Mouse (Mus musculus) brown adipose tissue, adult 24 weeks (tissue): ENCODE results near the gene Zmiz1. TPM values are rescaled to one million over a fixed set of nuclear protein-coding genes. Genes with fewer than 3 reads are reported as not detected.

ENCODE experiments used
- H3K27ac ChIP-seq: fragments of 200-500 bp; replicated peaks from 2 replicates; pipeline ENCODE4 v1.5.1; 2012; ENCODE audit warnings: low read depth, mild to moderate bottlenecking, low read length
- H3K4me1 ChIP-seq: fragments of 200-500 bp; 2 replicates; pipeline ENCODE4 v1.6.1; 2012; ENCODE audit warnings: low read length, mixed read lengths; ENCODE audit not compliant: control insufficient read depth, insufficient read depth, insufficient read length
- H3K4me3 ChIP-seq: fragments of 200-500 bp; 2 replicates; pipeline ENCODE4 v1.5.1; 2012; ENCODE audit warnings: low read depth, mild to moderate bottlenecking, low read length, moderate library complexity; ENCODE audit not compliant: insufficient read depth
- polyA plus RNA-seq: library from polyadenylated mRNA; stranded (reverse); fragments of >200 nt; gene quantifications from 2 replicates; pipeline ENCODE4 v1.2.4, GENCODE M21; 2012; ENCODE audit not compliant: missing spikeins, insufficient read depth, insufficient read length

Gene Zmiz1
- polyA plus RNA-seq, 1 experiment, result 17.0 TPM

DNA sequence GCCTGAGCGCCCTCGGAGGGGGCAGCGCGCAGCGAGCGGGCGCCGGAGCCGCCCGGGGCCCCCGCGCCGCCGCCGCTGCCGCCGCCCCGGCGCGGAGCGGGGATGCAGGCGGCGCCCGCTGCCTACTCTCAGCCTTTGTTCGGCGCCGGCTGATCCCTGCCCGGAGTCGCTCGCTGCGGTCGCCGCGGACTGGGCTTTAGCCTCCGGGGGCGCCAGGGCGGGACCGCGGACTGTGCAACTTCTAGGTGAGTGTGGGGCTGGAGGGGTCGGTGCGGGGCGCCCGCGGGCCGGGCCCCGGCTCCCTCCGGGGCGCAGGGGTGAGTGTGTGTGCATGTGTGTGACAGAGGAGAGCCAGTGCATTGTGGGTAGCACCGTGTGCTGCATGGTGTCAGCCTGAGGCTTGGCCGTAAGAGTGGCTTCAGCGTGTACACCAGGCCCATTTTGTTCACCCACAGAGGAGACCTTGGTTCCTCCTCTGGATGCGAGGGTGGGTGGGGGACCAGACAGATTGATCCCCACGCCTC lies 149.0 kb downstream of the Zmiz1 start:
- H3K4me3 ChIP-seq, result peak overlapping the region; percentile 65
- 0 out of 2 replicates have a peak overlapping the region, but pooled peaks have one; percentile 42 for H3K27ac ChIP-seq
- peaks cover 40% of the 10 kb centered on the region for H3K4me1 ChIP-seq

DNA sequence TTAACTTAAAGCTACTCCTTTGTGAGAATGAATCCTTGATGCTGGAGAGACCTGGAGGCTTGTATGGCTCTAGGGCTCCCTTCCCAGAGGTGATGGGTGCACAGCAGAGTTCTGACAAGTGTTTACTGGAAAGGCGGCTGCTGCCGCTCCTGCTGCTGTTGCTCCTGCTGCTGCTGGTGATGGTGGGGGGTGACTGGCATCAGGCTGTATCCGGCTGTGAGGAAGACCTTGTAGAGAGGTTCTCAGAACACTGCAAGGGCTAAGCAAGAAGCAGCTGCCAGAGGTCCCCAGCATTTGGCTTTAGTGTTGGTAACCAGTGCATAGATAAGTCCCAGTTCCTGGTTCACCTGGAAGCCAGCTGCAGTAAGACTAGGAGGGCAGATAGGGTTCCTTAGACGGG lies 149.6 kb downstream of the Zmiz1 start:
- peak overlapping the region; percentile 65 for H3K4me3 ChIP-seq
- peak overlapping the region; percentile 42 for H3K27ac ChIP-seq
- H3K4me1 ChIP-seq, result peaks cover 36% of the 10 kb centered on the region

DNA sequence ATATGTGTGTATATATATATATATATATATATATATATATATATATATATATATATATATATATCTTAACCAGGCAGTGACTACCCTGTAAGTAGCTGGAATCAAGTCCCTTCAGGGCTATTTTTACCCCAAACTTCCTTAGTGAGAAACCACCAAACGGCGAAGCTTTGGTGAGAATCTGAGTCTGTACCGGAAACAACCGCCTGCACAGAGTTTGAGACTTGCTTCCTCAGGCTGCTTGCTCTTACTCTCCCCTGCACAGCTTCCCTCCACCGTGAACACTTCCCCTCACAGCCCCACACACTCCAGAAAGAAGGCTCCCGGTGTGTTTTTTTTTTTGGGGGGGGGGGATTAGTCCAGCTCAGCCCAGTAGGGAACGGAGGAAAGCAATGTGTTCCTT lies 150.4 kb downstream of the Zmiz1 start:
- peaks cover 36% of the 10 kb centered on the region for H3K4me1 ChIP-seq
- H3K27ac ChIP-seq, result no peak overlapping the region
- H3K4me3 ChIP-seq, result no peak overlapping the region

DNA sequence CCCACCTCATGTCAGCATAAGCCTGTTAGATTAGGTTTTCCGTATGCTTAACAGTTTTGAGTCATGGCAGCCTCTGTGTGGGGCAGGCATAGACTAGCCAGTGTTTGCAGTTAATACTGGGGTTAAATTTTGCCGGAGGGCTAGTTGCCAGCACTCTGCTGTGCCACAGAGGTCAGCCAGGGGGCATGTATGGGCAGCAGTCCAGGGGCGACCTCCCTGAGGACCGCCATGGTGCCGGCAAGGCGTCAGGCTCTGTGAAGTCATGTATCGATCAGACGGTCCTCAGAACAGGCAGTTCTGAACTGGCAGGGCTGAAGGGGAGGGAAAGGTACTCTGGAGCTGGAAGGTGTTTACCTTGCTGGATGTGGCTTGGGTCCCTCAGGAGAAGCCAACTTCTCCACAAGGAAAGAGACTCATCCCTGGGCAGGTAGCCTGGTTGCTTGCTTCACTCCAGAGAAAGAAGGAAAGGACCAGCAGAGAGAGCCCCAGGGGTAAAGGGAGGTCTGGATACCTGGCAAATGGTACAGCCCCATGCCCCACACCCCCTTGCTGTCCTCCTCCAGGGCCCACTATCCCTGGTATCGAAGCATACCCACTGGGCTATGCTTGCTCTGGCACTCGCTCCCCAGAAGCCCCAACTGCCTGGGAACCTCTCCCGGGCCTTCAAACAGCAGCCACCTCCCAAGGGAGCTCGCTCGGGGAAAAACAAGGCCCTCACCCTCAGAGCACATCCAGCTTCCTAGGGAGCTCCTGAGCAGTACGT lies 151.6 kb downstream of the Zmiz1 start:
- Histone ChIP-seq H3K27ac (no peak overlapping the region), H3K4me3 (no peak overlapping the region), H3K4me1 (peaks cover 42% of the 10 kb centered on the region)

DNA sequence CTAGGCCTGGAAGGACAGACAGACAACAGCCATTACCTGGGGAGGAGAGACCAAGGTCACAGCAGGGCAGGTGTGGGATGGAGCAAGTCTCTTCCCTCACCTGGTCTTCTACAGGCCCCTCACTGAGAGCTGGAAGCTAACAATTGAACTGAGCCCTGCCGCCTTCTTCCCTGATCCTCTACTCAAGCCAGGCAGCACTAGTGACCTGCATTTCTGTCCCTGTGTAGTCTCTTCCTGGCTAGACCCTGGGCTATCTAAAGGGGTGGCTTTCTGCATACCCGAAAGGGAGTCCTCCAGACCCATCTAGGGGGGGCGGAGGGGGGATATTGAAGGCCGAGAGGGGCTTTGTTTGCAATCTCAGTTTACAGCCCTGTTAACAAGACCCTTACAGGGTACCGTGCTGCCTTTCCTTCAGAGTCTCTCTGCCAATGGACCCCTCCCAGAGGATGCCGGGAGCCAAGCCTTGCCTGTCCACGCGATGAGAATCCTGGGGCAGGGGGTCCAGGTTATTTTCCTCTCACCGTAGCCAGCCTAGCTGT lies 152.2 kb downstream of the Zmiz1 start:
- H3K4me3 ChIP-seq, result no peak overlapping the region
- H3K27ac ChIP-seq, result no peak overlapping the region
- H3K4me1 ChIP-seq, result peaks cover 36% of the 10 kb centered on the region

DNA sequence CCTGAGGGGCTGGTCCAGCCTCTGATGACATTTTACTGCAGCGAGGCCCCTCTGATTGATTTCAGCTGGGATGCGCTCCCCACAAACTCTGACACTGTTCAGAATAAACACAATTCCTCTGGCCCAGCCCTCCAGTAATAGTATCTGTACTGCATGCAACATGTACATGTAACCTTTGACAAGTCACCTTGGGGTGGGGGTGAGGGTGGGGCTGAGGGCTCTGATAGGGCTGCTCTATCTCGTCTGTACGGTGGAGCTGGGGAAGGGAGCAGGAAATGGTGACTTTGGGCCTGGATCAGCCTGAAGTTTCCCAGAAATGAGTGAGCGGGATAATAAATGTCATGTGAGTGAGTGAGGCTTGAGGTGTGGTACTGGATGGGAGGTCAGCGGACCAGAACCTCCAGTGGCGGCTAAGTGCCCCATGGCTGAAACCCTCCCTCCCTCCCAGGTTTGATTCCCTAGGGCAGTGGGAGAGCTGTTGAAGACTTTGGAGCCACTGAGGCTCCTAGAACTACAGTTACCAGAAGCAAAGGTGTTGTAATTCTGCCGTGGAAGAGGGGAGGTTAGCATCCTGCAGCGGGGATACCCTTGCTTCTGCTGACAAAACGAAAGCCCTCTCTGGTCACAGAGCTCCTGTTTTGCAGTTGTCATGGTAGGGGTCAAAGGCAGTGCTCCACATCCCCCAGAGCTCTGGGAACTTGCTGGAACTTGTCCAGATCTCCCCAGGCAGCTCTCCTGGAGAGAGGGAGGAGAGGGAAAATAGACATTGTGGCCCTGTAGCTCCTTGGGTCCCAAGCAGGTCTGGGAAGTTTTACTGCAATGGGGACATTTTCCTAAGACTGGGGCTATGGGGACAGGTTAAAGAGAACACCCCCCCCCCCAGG lies 153.1 kb downstream of the Zmiz1 start:
- Histone ChIP-seq H3K4me1 (peaks cover 33% of the 10 kb centered on the region), H3K27ac (no peak overlapping the region), H3K4me3 (no peak overlapping the region)

DNA sequence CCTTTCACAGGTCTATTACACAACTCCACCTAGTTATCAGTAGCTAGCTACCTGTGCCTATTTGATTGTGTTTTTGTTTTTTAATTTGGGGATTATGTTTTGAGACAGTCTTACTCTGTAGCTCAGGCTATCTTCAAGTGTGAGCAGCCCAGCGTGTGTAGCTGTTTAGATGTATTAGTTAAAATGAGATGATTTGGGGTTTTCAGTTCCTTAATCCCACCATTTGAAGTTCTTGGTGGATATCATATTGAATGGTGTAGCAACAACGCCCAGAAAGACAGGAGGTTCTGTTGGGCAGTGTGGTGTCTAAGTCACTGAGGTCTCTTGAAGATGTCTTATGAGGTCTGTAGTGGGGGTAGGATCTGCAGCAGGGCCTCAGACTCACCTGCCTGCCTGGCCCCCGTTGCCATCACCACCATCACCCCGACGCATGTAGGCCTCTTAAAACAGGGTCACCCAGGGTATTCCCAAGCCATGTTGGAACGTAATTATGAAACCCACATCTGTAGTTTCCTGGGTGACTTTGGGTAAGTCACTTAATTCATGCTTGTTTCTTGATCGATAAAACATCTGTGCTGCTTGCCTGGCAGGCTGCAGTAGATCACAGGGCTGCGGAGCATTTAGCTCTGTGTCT lies 155.1 kb downstream of the Zmiz1 start:
- peak overlapping the region; percentile 15; the same call in 1 of the 2 replicates for H3K27ac ChIP-seq
- no peak overlapping the region for H3K4me3 ChIP-seq
- peaks cover 26% of the 10 kb centered on the region for H3K4me1 ChIP-seq

DNA sequence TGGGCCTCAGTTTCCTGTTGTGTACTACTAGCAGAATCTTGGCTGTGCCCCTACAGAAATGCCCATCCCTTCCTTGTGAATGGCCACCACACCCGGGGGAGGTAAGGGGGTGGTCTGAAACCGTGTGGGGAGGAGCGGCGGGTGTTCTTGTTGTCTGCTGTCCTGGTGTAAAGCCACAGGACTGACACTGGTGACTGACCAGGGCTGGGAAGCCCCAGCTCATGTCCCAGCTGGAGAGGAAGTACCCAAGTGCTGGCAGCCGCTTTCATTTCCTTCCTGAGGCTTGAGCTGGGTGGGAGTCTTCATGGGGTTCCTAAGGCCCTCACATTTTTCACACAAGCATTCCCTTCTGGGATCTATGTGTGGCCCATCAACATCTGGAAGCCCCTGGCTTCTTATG lies 155.7 kb downstream of the Zmiz1 start:
- Histone ChIP-seq H3K4me1 (peaks cover 29% of the 10 kb centered on the region), H3K4me3 (no peak overlapping the region), H3K27ac (0 out of 2 replicates have a peak overlapping the region, but pooled peaks have one; percentile 15)

DNA sequence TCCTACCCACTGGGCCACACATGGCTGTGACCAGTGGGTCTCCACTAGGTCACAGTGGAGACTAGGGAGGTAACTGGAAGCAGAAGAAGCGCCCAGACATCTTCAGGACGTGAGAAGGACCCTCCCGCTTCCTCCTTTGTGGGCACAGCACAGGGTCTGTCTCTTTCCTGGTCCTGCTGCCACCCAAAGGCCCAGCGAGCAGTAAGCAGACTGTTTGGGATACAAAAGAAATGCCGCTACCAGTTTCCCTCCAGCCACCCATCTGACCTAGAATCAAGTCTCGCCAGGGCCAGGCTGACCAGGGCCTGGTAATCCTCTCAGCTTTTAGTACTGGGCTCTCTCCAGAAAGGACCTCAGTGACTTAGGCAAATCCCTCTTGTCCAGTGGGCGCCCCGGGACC lies 156.6 kb downstream of the Zmiz1 start:
- no peak overlapping the region for H3K4me3 ChIP-seq
- H3K27ac ChIP-seq, result no peak overlapping the region
- peaks cover 20% of the 10 kb centered on the region for H3K4me1 ChIP-seq

DNA sequence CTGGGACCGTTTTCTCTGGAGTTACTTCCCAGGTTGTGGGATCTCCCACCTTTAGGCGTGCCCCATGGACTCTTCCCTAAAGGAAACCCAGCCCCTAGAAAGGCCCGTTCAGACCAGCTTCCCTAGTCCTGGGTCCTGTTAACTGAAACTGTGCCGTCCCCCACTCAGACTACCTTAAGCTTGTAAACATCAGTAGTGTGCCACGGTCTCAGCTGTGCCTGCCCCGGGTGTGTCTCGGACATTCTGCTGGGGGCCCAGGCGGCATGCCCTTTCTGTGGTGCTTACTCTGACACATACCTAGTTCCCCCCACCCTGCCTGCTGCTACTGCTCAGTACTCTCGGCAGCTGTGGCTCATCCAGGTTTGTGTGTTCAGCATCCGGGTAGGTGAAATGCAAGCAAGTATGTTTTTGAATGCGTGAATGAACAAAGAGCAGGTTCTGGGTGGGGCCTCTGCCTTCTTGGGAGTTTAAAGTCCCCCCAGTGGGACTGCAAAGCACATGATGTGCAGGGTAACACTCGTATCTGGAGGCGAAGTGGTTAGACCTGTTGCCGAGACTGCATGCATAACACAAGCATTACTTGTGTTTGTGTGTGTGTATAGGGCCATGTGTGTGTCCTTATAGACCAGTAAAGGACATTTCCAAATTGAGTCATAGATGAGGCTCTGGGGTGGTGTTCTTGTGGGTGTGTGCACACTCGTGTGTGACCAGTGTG lies 157.2 kb downstream of the Zmiz1 start:
- H3K4me1 ChIP-seq, result peaks cover 19% of the 10 kb centered on the region
- H3K27ac ChIP-seq, result no peak overlapping the region
- no peak overlapping the region for H3K4me3 ChIP-seq

DNA sequence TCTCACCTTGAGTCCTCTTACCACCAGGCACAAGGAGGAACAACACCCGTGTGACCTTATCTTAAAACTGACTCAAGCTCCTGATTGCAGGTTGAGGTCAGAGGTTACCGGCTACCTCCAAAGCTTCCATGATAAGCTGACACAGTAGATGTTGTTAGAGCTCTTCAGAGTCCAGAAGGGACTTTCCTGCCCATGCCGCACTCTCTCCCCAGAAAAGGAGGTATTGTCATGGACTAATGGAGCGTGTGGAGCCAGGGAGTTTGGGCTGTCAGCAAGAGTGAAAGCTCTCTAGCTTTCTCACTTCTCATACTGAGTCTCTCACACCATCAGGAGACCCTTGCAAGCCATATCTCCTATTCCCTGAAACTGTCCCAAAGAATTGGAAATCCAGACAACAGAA lies 158.3 kb downstream of the Zmiz1 start:
- no peak overlapping the region for H3K27ac ChIP-seq
- H3K4me3 ChIP-seq, result no peak overlapping the region
- H3K4me1 ChIP-seq, result peaks cover 21% of the 10 kb centered on the region

DNA sequence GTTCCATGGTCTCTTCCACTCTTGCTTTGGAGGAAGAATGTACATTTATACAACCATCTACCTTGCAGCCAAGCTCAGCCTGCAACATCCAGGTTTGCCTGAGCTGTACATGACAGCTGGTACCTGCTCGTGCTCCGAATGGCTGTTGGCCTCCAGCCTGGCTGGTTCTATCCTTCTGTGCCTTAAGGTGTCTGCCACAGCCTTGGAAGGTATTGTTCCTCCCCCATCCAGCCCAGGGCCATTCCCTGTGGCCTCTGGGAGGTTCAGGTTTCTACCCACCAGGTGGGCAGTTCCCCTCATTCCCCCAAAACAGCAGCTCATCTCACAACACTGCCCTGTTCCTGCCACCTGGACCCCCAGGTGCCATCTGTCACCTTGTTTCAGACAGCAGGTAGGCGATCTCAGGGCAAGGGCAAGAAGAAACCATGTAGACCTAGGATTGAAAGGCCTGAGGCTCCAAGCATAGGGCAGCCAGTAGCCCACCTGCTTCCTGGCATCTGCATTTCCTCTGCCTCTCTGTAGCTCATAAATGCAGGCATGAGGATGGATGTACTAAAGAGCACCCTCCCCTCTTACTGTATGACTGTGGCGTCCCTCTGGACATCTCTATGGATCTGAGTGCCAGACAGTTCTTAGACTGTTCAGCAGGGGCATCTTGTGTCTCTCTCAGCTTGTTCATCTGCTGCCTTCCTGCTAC lies 160.2 kb downstream of the Zmiz1 start:
- Histone ChIP-seq H3K4me1 (peaks cover 29% of the 10 kb centered on the region), H3K27ac (no peak overlapping the region), H3K4me3 (no peak overlapping the region)

DNA sequence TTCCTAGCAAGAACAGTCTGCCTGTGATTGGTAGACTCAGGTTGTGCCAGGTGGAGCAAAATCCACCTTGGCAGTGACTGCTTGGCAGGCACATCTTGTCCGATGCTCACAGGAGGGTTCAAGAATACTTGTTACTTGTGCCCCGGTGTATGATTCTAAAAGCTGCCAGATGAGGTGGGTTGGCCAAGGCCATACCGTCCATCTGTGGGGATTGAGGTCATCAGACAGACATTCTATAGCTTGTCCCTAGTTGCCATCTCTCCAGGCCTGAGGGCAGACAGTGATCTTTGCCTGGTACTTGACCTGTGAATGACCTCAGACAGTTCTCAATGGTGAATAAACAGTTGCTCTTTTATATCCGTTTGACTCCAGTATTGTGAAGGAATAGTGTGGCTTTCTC lies 161.8 kb downstream of the Zmiz1 start:
- H3K27ac ChIP-seq, result no peak overlapping the region
- H3K4me1 ChIP-seq, result peaks cover 22% of the 10 kb centered on the region
- H3K4me3 ChIP-seq, result no peak overlapping the region

DNA sequence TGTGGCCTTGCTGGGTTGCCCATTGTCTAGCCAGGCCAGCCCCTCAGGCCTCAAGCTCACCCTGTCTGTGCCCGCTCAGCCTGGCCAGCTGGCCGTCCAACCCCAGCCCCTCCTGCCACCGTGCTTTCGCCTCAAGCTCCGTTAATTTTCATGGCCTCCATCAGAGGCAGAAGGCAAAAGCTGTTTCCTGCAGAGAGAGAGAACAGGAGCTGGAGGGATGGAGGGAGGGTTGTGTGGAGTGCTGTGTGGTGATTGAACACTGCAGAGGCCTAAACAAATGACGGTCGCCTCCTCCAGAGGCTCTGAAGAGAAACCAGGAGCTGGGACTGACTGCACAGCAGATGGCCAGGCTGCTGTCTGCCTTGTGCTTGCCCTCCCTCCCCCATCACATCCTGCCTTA lies 164.7 kb downstream of the Zmiz1 start:
- no peak overlapping the region for H3K27ac ChIP-seq
- H3K4me1 ChIP-seq, result peaks cover 41% of the 10 kb centered on the region
- no peak overlapping the region for H3K4me3 ChIP-seq
